Mouse (Mus musculus): ENCODE results near the gene Cox11.

- no peak for TF ChIP-seq CTCF (IDR thresholded peaks at IDR 0.05; ENCODE audit: insufficient read depth, low read depth, low read length)
- no peak for TF ChIP-seq POLR2A (IDR thresholded peaks at IDR 0.05; ENCODE audit: insufficient read depth, low read depth, low read length)
Observed at GRCm38 (mm10) chr11:90663618-90664297, 25.8 kb downstream of the Cox11 start.
